Comparison of ENCODE assay signal across 8 mouse cellular contexts in genomic region chr13:23752067-23752741, GRCm38 (mm10). TPM values are rescaled to one million over a fixed set of nuclear protein-coding genes. Genes with fewer than 3 reads are reported as not detected.
DNase-seq lines count a peak whose midpoint lies in the region; ATAC-seq and TF ChIP-seq lines count a peak whose summit lies in the region.
"Not testable (repeated sequence)": the region's sequence is repeated elsewhere in the genome, so short reads cannot be mapped to it uniquely, and the experiment has no call there.

Gene Hist1h3b (plus strand): TSS chr13:23752267.

- H3K9me3 ChIP-seq in heart, embryonic 11.5 days (replicated peaks; ENCODE audit: control insufficient read depth, low read length); kidney, embryonic 15.5 days (replicated peaks): not testable (repeated sequence)

- TF ChIP-seq CTCF in bone marrow macrophage, adult 2 months (IDR thresholded peaks at IDR 0.05; ENCODE audit: low read depth, low read length); embryonic fibroblast, embryonic 13.5 days (IDR thresholded peaks at IDR 0.05; ENCODE audit: borderline replicate concordance, insufficient read depth, low read length): not testable (repeated sequence)

- peak within 1 kb of the TSS; percentile 63 for H3K4me3 ChIP-seq in bone marrow macrophage, adult 2 months (ENCODE audit: insufficient read depth, low read length)
- peak within 1 kb of the TSS; percentile 37 for H3K4me3 ChIP-seq in embryonic fibroblast, embryonic 13.5 days (ENCODE audit: insufficient read depth, low read length)
- H3K4me3 ChIP-seq in heart, embryonic 11.5 days (ENCODE audit: low read depth, low read length), result peak within 1 kb of the TSS; percentile 43
- H3K4me3 ChIP-seq in kidney, embryonic 15.5 days (replicated peaks), result peak within 1 kb of the TSS; percentile 47

- TF ChIP-seq POLR2A in bone marrow macrophage, adult 2 months (IDR thresholded peaks at IDR 0.05; ENCODE audit: borderline replicate concordance, low read depth, low read length), result not testable (repeated sequence)
- peak; percentile 82 for TF ChIP-seq POLR2A in embryonic fibroblast, embryonic 13.5 days (IDR thresholded peaks at IDR 0.05; ENCODE audit: low read depth, low read length)

- peak within 1 kb of the TSS; percentile 75 for H3K9ac ChIP-seq in heart, embryonic 11.5 days (ENCODE audit: low read depth, low read length)
- H3K9ac ChIP-seq in kidney, embryonic 15.5 days, result peak within 1 kb of the TSS; percentile 50

- WGBS in heart, embryonic 11.5 days (ENCODE audit: insufficient replicate concordance), result 0% methylated on average over 17 of the region's 47 CpGs
- under 1% methylated on average over 19 of the region's 47 CpGs for WGBS in kidney, embryonic 15.5 days

- H3K4me1 ChIP-seq in bone marrow macrophage, adult 2 months (ENCODE audit: control insufficient read depth, insufficient read depth, low read length), result peaks cover 21% of the 10 kb centered on the region
- H3K4me1 ChIP-seq in embryonic fibroblast, embryonic 13.5 days (ENCODE audit: control insufficient read depth, insufficient read depth, low read length); heart, embryonic 11.5 days (ENCODE audit: control insufficient read depth, insufficient read depth, low read length): not testable (repeated sequence)
- peaks cover 15% of the 10 kb centered on the region for H3K4me1 ChIP-seq in kidney, embryonic 15.5 days

- DNase-seq in 416B (ENCODE audit: low read depth) (peak; percentile 100), liver (peak; percentile 90)
- DNase-seq in monocyte, adult 2 months (ENCODE audit: low read depth in 1 of 2, low spot score in 2 of 2), result peak; percentile 61 to 66
- peak; percentile 83 to 91 for DNase-seq in spleen, postnatal 36 days (ENCODE audit: low spot score in 2 of 2)

- not testable (repeated sequence) for H3K27me3 ChIP-seq in heart, embryonic 11.5 days (ENCODE audit: control insufficient read depth, insufficient read depth, low read length); kidney, embryonic 15.5 days

- H3K27ac ChIP-seq in bone marrow macrophage, adult 2 months (ENCODE audit: insufficient read depth, low read depth, low read length), result peak within 1 kb of the TSS; percentile 96
- peak within 1 kb of the TSS; percentile 87 for H3K27ac ChIP-seq in embryonic fibroblast, embryonic 13.5 days (ENCODE audit: insufficient read depth, low read length)
- peak within 1 kb of the TSS; percentile 95 for H3K27ac ChIP-seq in heart, embryonic 11.5 days (ENCODE audit: low read depth, low read length)
- H3K27ac ChIP-seq in kidney, embryonic 15.5 days, result peak within 1 kb of the TSS; percentile 98

- H3K4me2 ChIP-seq in heart, embryonic 11.5 days, result peak within 1 kb of the TSS; percentile 66
- peak within 1 kb of the TSS; percentile 62 for H3K4me2 ChIP-seq in kidney, embryonic 15.5 days

- ATAC-seq in heart, embryonic 11.5 days (replicated peaks; ENCODE audit: insufficient number of reproducible peaks, low FRiP score, low TSS enrichment), result peak; percentile 83
- peak; percentile 92 for ATAC-seq in kidney, embryonic 15.5 days (replicated peaks; ENCODE audit: low FRiP score)

- not testable (repeated sequence) for H3K36me3 ChIP-seq in heart, embryonic 11.5 days (ENCODE audit: control insufficient read depth, insufficient read depth, low read length); kidney, embryonic 15.5 days

RNA-seq across cellular contexts. Expression of gene Hist1h3b, which starts in this region (rescaled TPM):
- polyA plus RNA-seq in bone marrow macrophage, adult 2 months (2012; ENCODE audit: insufficient read depth, insufficient read length, missing spikeins), result 2.1 and 4.8 TPM in 2 replicates
- 5.6 and 6.3 TPM in 2 replicates for polyA plus RNA-seq in embryonic fibroblast, embryonic 13.5 days (2011; ENCODE audit: insufficient read length, low read depth, missing spikeins)
- 2.7 and 3.7 TPM in 2 replicates for polyA plus RNA-seq in heart, embryonic 11.5 days (2014; fragmentation: Nextera tagmentation; extraction: Ambion mirVana)
- 10.8 and 11.3 TPM in 2 replicates for polyA plus RNA-seq in kidney, embryonic 15.5 days (2015; fragmentation: Nextera tagmentation; extraction: Ambion mirVana)

Comparison
In these comparisons a context has a peak if more than half of its experiments do, and no peak if none do; other contexts are left out.
1. Peak in every context shown above with its lines: DNase-seq, ATAC-seq, H3K4me3 ChIP-seq and H3K27ac ChIP-seq.